Mouse (Mus musculus) C2C12 (cell line): ENCODE measurements at regions not wholly inside any gene's neighbourhood (a gene's known extent, or its start where the extent isn't known, plus 50 kb on each side); places are given as distances from the start of the nearest gene placed in this dataset.

Experiments
- CEBPB ChIP-seq: IDR thresholded peaks from one replicate; pipeline ENCODE4 v1.6.1; 2011; ENCODE audit warnings: low read depth, mild to moderate bottlenecking, control low read depth, moderate library complexity
- CTCF ChIP-seq: IDR thresholded peaks from one replicate; pipeline ENCODE4 v1.5.1; 2011; ENCODE audit not compliant: control insufficient read depth, insufficient read depth, insufficient read length
- MAX ChIP-seq: IDR thresholded peaks from one replicate; pipeline ENCODE4 v1.6.1; 2011; ENCODE audit warnings: mild to moderate bottlenecking, control low read depth
- MYOD1 ChIP-seq: IDR thresholded peaks from one replicate; pipeline ENCODE4 v1.6.1; 2011; ENCODE audit warnings: low read depth; ENCODE audit not compliant: control insufficient read depth, insufficient read length
- MYOG ChIP-seq: IDR thresholded peaks from one replicate; pipeline ENCODE4 v1.6.1; 2011; ENCODE audit not compliant: control insufficient read depth, insufficient read length; ENCODE audit errors: extremely low read depth
- USF1 ChIP-seq: IDR thresholded peaks from one replicate; pipeline ENCODE4 v1.6.1; 2011; ENCODE audit warnings: low read depth, mild to moderate bottlenecking, control low read depth, moderate library complexity

DNA sequence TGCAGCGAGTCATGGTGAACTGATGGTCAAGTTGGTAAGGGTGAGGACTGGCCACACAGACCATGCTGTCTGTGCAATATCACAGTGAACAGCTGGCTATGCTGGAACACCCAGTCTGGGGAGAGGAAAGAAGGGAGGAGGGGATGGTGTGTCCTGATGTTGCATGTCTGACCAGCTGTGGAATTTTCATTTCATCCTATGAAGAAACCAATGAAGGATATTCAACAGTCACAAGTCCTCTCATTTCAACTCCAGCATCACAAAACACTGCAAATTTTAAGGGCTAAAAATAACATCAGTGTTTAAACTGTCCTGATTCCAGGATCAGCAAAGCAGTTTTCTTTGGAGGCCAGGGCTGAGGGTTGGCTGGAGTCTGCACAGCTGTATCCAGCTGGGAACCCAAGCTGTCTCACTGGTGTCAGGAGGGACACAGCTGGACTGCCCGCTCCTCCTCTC is 503.7 kb upstream of the Nox3 start:
- TF ChIP-seq CTCF, result no peak
- TF ChIP-seq MYOG, result no peak
- TF ChIP-seq USF1, result no peak
- TF ChIP-seq CEBPB, result no peak
- TF ChIP-seq MAX, result no peak
- no peak for TF ChIP-seq MYOD1
